Mouse (Mus musculus) E14TG2a.4 (cell line): ENCODE measurements around the gene Arhgef33.
"Not testable (repeated sequence)": the region's sequence is repeated elsewhere in the genome, so short reads cannot be mapped to it uniquely, and the experiment has no call there.

ENCODE experiments used
- H3K27me3 ChIP-seq: 2 replicates; pipeline ENCODE4 v1.6.1; 2014; ENCODE audit warnings: low read length, control low read depth; ENCODE audit not compliant: insufficient read depth
- H3K36me3 ChIP-seq: 2 replicates; pipeline ENCODE4 v1.6.1; 2014; ENCODE audit warnings: low read length, control low read depth; ENCODE audit not compliant: insufficient read depth
- H3K4me1 ChIP-seq: replicated peaks from 2 replicates; pipeline ENCODE4 v1.6.1; 2014; ENCODE audit warnings: low read depth, low read length, control low read depth
- H3K4me3 ChIP-seq: replicated peaks from 2 replicates; pipeline ENCODE4 v1.5.1; 2014; ENCODE audit warnings: mild to moderate bottlenecking, low read length
- H3K9me3 ChIP-seq: 2 replicates; pipeline ENCODE4 v1.6.1; 2014; ENCODE audit warnings: low read length, control low read depth
- CTCF ChIP-seq: conservative IDR thresholded peaks from 2 replicates; pipeline ENCODE4 v1.5.1; 2014; ENCODE audit warnings: low read length
- NANOG ChIP-seq: IDR thresholded peaks from 2 replicates; pipeline ENCODE4 v1.6.1; 2014; ENCODE audit warnings: borderline replicate concordance, low read length, mixed read lengths
- POU5F1 ChIP-seq: IDR thresholded peaks from 2 replicates; pipeline ENCODE4 v1.6.1; 2014; ENCODE audit warnings: low read length, borderline replicate concordance

Gene Arhgef33

DNA sequence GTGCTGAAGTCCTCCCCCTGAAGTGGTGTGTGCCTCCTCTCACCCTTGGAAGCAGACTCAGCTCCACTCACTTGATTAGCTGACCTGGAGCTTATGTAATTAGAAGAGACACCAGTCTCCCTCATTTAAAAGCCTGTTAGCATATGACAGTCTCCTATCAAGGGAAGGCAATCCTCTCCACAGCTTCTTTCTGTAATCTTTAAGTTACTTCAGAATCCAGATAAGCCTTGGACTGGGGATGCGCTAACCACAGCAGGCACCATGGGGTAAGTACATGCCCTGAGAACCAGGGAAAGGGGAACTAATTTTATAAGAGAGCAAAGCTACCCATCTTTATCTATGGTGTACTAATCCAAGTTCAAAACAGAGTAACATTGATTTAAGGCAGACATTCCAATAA lies at the start of gene Arhgef33:
Gene Arhgef33, plus strand, starts transcription at position 157 of the 400 bp plus-strand sequence.
- Histone ChIP-seq H3K4me3 (no peak within 1 kb of the TSS), H3K36me3 (no peaks in the 10 kb centered on the region), H3K27me3 (no peaks in the 10 kb centered on the region), H3K4me1 (no peaks in the 10 kb centered on the region), H3K9me3 (peaks cover 15% of the 10 kb centered on the region)
- no peak for TF ChIP-seq NANOG
- no peak for TF ChIP-seq CTCF
- no peak for TF ChIP-seq POU5F1

DNA sequence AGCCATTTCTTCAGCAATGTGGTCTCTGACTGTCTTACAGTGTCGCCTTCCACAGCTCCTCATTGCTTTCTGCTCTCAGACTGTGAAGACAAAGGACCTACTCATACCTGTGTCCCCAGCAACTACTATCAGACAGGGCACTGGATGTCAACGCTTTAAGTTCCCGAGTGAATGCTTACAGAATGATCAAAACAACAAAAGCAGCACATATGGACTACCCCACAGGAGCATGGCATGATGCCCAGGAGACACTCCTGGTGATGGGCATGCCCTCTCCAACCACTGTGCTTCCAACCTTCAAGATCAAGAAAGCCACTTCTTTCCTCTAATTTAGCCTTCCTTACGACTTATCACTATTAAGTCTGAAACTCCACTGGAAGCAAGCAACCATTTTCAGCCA lies 40.1 kb upstream of the Arhgef33 start:
- Histone ChIP-seq H3K4me3 (no peak overlapping the region), H3K9me3 (no peaks in the 10 kb centered on the region), H3K27me3 (no peaks in the 10 kb centered on the region), H3K4me1 (no peaks in the 10 kb centered on the region), H3K36me3 (peaks cover 88% of the 10 kb centered on the region)
- TF ChIP-seq POU5F1 (no peak), CTCF (no peak), NANOG (no peak)

DNA sequence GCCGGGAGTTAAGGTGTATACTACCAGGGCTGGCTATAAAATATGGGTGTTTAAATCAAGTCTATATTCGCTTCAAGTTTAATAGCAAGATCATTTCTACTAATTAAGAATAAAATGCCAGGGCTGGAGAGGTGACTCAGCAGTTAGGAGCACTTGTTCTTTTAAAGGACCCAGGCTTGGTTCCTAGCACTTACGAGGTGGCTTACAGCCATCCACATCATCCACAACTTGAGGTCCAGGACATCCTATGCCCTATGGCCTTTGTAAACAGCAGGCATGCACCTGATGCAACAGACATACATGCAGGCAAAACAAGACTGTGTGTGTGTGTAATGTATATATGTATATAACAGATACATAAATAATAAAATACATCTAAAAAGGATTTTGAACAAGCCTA lies 39.1 kb upstream of the Arhgef33 start:
- Histone ChIP-seq H3K4me1 (no peaks in the 10 kb centered on the region), H3K36me3 (peaks cover 88% of the 10 kb centered on the region), H3K9me3 (no peaks in the 10 kb centered on the region), H3K4me3 (no peak overlapping the region), H3K27me3 (no peaks in the 10 kb centered on the region)
- TF ChIP-seq NANOG: no peak
- no peak for TF ChIP-seq CTCF
- no peak for TF ChIP-seq POU5F1

DNA sequence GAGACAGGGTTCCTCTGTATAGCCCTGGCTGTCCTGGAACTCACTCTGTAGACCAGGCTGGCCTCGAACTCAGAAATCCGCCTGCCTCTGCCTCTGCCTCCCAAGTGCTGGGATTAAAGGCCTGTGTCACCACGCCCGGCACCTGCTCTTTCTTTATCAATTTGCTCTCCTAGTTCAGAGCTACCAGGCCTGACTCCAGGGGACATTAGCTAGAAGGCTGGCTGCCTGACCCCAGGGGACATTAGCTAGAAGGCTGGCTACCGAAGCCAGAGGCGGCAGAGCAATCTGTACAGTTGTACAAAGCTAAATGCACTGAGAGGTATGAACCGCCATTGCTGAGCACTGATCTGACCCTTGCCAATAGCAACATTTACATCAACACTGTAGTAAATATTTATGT lies 36.6 kb upstream of the Arhgef33 start:
- not testable (repeated sequence) for H3K9me3 ChIP-seq, H3K27me3 ChIP-seq, H3K4me1 ChIP-seq, H3K4me3 ChIP-seq
- H3K36me3 ChIP-seq: peaks cover 88% of the 10 kb centered on the region

- TF ChIP-seq CTCF: no peak
- TF ChIP-seq POU5F1: no peak
- TF ChIP-seq NANOG: no peak
- Histone ChIP-seq H3K4me1 (peaks cover 19% of the 10 kb centered on the region), H3K27me3 (no peaks in the 10 kb centered on the region), H3K9me3 (no peaks in the 10 kb centered on the region), H3K4me3 (no peak overlapping the region), H3K36me3 (peaks cover 60% of the 10 kb centered on the region)
These were observed 29.0 kb upstream of the Arhgef33 start for GRCm38 (mm10) chr17:80278255-80278654.

DNA sequence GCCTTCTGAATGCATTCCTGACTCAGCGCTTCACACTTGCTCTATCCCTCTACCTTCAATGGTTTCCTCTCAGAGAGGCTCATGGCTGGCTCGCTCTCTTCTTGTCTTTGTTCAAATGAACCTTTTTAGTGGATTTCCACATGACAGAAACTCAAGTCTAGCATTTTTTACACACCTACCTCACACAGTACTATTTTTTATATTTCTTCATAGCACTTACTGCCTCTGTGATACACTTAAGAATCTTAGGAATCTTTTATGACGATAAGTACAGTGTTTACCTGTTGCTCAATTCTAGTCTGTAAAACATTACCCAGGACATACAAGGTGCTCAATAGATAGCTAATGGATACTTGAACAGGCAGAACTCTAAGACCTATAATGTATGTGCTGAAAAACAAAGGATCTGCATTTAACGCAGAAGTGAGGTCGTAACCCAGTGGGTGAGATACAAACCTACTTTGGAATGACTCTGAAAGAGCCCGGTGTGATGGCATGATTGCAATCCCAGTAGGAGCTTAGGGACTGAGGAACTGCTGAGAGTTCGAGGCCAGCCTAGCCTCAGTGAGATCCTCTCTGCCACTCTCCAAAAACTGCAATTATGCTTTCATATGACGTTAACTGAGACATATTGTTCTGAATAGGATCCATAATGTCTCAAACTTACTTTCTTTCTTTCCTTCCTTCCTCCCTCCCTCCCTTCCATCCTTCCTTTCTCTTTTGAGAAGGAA lies 27.7 kb upstream of the Arhgef33 start:
- Histone ChIP-seq H3K9me3 (no peaks in the 10 kb centered on the region), H3K36me3 (peaks cover 48% of the 10 kb centered on the region), H3K27me3 (no peaks in the 10 kb centered on the region), H3K4me1 (peaks cover 30% of the 10 kb centered on the region), H3K4me3 (no peak overlapping the region)
- TF ChIP-seq NANOG (no peak), CTCF (no peak), POU5F1 (no peak)

GRCm38 (mm10) chr17:80284446-80284845 lies 22.8 kb upstream of the Arhgef33 start:
- TF ChIP-seq POU5F1 (no peak), NANOG (no peak), CTCF (no peak)

GRCm38 (mm10) chr17:80288012-80288411 lies 19.2 kb upstream of the Arhgef33 start:
- Histone ChIP-seq H3K36me3 (no peaks in the 10 kb centered on the region), H3K9me3 (no peaks in the 10 kb centered on the region), H3K4me3 (no peak overlapping the region), H3K4me1 (peaks cover 24% of the 10 kb centered on the region), H3K27me3 (no peaks in the 10 kb centered on the region)
- TF ChIP-seq CTCF (no peak), POU5F1 (no peak), NANOG (no peak)

More at GRCm38 (mm10) chr17:80284446-80284845, 22.8 kb upstream of the Arhgef33 start:
- no peaks in the 10 kb centered on the region for H3K9me3 ChIP-seq
- H3K36me3 ChIP-seq: peaks cover 12% of the 10 kb centered on the region
- peaks cover 41% of the 10 kb centered on the region for H3K4me1 ChIP-seq
- H3K4me3 ChIP-seq: no peak overlapping the region
- H3K27me3 ChIP-seq: no peaks in the 10 kb centered on the region

GRCm38 (mm10) chr17:80289280-80290073 lies 17.7 kb upstream of the Arhgef33 start:
- H3K36me3 ChIP-seq: no peaks in the 10 kb centered on the region
- H3K4me1 ChIP-seq: peaks cover 10% of the 10 kb centered on the region
- TF ChIP-seq POU5F1: no peak
- no peak for TF ChIP-seq CTCF
- TF ChIP-seq NANOG: no peak
- H3K9me3 ChIP-seq: no peaks in the 10 kb centered on the region
- H3K27me3 ChIP-seq: no peaks in the 10 kb centered on the region
- H3K4me3 ChIP-seq: peak overlapping the region; percentile 99
